Mouse (Mus musculus): ENCODE measurements around the gene Gm20661. TPM values are rescaled to one million over a fixed set of nuclear protein-coding genes. Genes with fewer than 3 reads are reported as not detected.
"Not testable (repeated sequence)": the region's sequence is repeated elsewhere in the genome, so short reads cannot be mapped to it uniquely, and the experiment has no call there.

Gene Gm20661
- total and polyA plus RNA-seq, 3 experiments = 1.2 TPM; not detected in 2

DNA sequence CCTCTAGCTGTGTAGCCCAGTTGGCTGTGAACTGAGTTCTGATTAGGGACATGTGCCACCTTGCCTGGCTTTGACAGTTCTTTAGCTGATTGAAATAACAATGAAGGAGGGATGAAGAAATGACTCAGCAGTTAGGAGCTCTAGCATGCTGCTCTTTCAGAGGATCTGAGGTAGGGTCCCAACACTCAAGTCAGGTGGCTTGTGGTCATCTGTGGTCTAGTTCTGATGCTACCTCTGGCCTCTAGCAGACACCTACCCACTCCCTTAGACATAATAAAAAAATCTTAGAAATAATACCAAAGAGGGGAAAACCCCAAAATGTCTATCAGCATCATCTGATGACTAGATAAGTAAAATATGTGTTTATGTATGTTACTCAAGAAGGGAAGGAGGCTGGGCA, 27.5 kb downstream of the Gm20661 start:
- H3K27ac ChIP-seq = no peak overlapping the region
- peaks cover 17% of the 10 kb centered on the region for H3K4me1 ChIP-seq (ENCODE audit: control insufficient read depth, insufficient read depth, low read length)
- intact Hi-C loops (cut with DNase I) = no loop called here
- H3K27me3 ChIP-seq (ENCODE audit: control insufficient read depth, insufficient read depth, low read length) = no peaks in the 10 kb centered on the region
- H3K4me3 ChIP-seq = no peak overlapping the region
- DNase-seq = no peak
- H3K36me3 ChIP-seq (ENCODE audit: control insufficient read depth, insufficient read depth, low read length) = peaks cover 23% of the 10 kb centered on the region
- TF ChIP-seq POLR2A (IDR thresholded peaks at IDR 0.05; ENCODE audit: insufficient read depth, low read depth, low read length) (no peak), CTCF (IDR thresholded peaks at IDR 0.05) (no peak), EP300 (IDR thresholded peaks at IDR 0.05; ENCODE audit: insufficient read depth, low read depth, low read length) (no peak)
- peaks cover 17% of the 10 kb centered on the region for H3K79me2 ChIP-seq (replicated peaks; ENCODE audit: control insufficient read depth, insufficient read depth, low read length)
- no peak overlapping the region for H3K9ac ChIP-seq (ENCODE audit: low read depth, low read length)

DNA sequence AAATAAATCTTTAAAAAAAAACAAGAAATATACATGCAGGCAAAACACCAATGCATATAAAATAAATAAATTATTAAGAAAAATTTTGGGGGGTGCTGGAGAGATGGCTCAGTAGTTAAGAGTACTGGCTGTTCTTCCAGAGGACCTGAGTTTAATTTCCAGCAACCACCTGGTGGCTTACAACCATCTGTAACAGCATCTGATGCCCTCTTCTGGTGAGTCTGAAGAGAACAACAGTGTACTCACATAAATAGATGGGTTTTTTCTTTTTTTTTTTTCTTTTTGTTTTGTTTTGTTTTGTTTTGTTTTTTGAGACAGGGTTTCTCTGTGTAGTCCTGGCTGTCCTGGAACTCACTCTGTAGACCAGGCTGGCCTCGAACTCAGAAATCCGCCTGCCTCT, 30.7 kb downstream of the Gm20661 start:
- H3K9ac ChIP-seq (ENCODE audit: low read depth, low read length); DNase-seq; intact Hi-C loops (cut with DNase I); H3K27ac ChIP-seq; H3K27me3 ChIP-seq (ENCODE audit: control insufficient read depth, insufficient read depth, low read length); H3K79me2 ChIP-seq (replicated peaks; ENCODE audit: control insufficient read depth, insufficient read depth, low read length); H3K4me3 ChIP-seq: not testable (repeated sequence)
- H3K4me1 ChIP-seq (ENCODE audit: control insufficient read depth, insufficient read depth, low read length) = peaks cover 15% of the 10 kb centered on the region
- peaks cover 29% of the 10 kb centered on the region for H3K36me3 ChIP-seq (ENCODE audit: control insufficient read depth, insufficient read depth, low read length)
- TF ChIP-seq CTCF (IDR thresholded peaks at IDR 0.05) = peak; percentile 32
- 92% methylated on average over 2 of the region's 2 CpGs for WGBS

- Histone ChIP-seq H3K79me2 (replicated peaks; ENCODE audit: control insufficient read depth, insufficient read depth, low read length) (peaks cover 4% of the 10 kb centered on the region), H3K4me1 (ENCODE audit: control insufficient read depth, insufficient read depth, low read length) (peaks cover 9% of the 10 kb centered on the region), H3K27ac (no peak overlapping the region), H3K4me3 (no peak overlapping the region), H3K9ac (ENCODE audit: low read depth, low read length) (no peak overlapping the region), H3K27me3 (ENCODE audit: control insufficient read depth, insufficient read depth, low read length) (no peaks in the 10 kb centered on the region), H3K36me3 (ENCODE audit: control insufficient read depth, insufficient read depth, low read length) (peaks cover 34% of the 10 kb centered on the region)
- intact Hi-C loops (cut with DNase I) = no loop called here
- 74% methylated on average over 3 of the region's 3 CpGs for WGBS
- TF ChIP-seq CTCF (IDR thresholded peaks at IDR 0.05) (no peak), POLR2A (IDR thresholded peaks at IDR 0.05; ENCODE audit: insufficient read depth, low read depth, low read length) (no peak), EP300 (IDR thresholded peaks at IDR 0.05; ENCODE audit: insufficient read depth, low read depth, low read length) (no peak)
- no peak for DNase-seq
These were observed 34.3 kb downstream of the Gm20661 start for GRCm38 (mm10) chr9:108017127-108017526.

GRCm38 (mm10) chr9:108020741-108021140, 37.9 kb downstream of the Gm20661 start:
- no peak overlapping the region for H3K4me3 ChIP-seq
- no peak overlapping the region; the same call in 1 of the 2 replicates for H3K9ac ChIP-seq (ENCODE audit: low read depth, low read length)
- intact Hi-C loops (cut with DNase I) = no loop called here

DNA sequence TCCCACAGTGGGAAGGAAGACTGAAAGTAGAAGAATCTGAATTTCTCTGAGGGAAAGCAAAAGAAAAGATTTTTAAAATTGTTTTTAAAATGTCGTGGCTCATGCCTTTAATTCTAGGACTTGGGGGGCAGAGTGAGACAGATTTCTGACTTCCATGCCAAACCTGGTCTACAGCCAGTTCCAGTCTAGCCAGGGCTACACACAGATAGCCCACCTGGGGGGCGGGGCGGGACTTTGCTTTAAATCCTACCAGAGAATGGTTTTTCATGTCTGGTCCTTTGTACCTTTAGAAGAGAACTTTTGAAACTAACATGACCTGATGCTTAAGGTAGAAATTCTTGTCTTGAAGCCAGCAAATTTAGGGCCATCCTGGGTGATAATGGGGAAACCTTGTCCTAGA, 40.4 kb downstream of the Gm20661 start:
- Histone ChIP-seq H3K4me1 (ENCODE audit: control insufficient read depth, insufficient read depth, low read length) (peaks cover 4% of the 10 kb centered on the region), H3K36me3 (ENCODE audit: control insufficient read depth, insufficient read depth, low read length) (peaks cover 18% of the 10 kb centered on the region), H3K79me2 (replicated peaks; ENCODE audit: control insufficient read depth, insufficient read depth, low read length) (peaks cover 6% of the 10 kb centered on the region), H3K27me3 (ENCODE audit: control insufficient read depth, insufficient read depth, low read length) (no peaks in the 10 kb centered on the region), H3K9ac (ENCODE audit: low read depth, low read length) (no peak overlapping the region), H3K27ac (no peak overlapping the region), H3K4me3 (no peak overlapping the region)
- intact Hi-C loops (cut with DNase I) = no loop called here
- no peak for TF ChIP-seq CTCF (IDR thresholded peaks at IDR 0.05)
- no peak for TF ChIP-seq POLR2A (IDR thresholded peaks at IDR 0.05; ENCODE audit: insufficient read depth, low read depth, low read length)
- no peak for TF ChIP-seq EP300 (IDR thresholded peaks at IDR 0.05; ENCODE audit: insufficient read depth, low read depth, low read length)
- DNase-seq = no peak
- 86% methylated on average over 3 of the region's 3 CpGs for WGBS

More at GRCm38 (mm10) chr9:108020741-108021140, 37.9 kb downstream of the Gm20661 start:
- peak overlapping the region; percentile 52 for H3K27ac ChIP-seq
- peaks cover 6% of the 10 kb centered on the region for H3K4me1 ChIP-seq (ENCODE audit: control insufficient read depth, insufficient read depth, low read length)
- H3K79me2 ChIP-seq (replicated peaks; ENCODE audit: control insufficient read depth, insufficient read depth, low read length) = peaks cover 6% of the 10 kb centered on the region
- no peaks in the 10 kb centered on the region for H3K27me3 ChIP-seq (ENCODE audit: control insufficient read depth, insufficient read depth, low read length)
- TF ChIP-seq EP300 (IDR thresholded peaks at IDR 0.05; ENCODE audit: insufficient read depth, low read depth, low read length) = no peak
- peaks cover 27% of the 10 kb centered on the region for H3K36me3 ChIP-seq (ENCODE audit: control insufficient read depth, insufficient read depth, low read length)
- no peak for DNase-seq
- whole genome bisulfite sequencing = 73% methylated on average over 1 of the region's 1 CpGs

GRCm38 (mm10) chr9:108026584-108026983, 43.7 kb downstream of the Gm20661 start:
- H3K4me1 ChIP-seq (ENCODE audit: control insufficient read depth, insufficient read depth, low read length) = peaks cover 2% of the 10 kb centered on the region
- 85% methylated on average over 3 of the region's 3 CpGs for WGBS
- H3K79me2 ChIP-seq (replicated peaks; ENCODE audit: control insufficient read depth, insufficient read depth, low read length) = peaks cover 4% of the 10 kb centered on the region; the same call in 1 of the 2 replicates
- peaks cover 5% of the 10 kb centered on the region for H3K36me3 ChIP-seq (ENCODE audit: control insufficient read depth, insufficient read depth, low read length)
- no peak overlapping the region for H3K27ac ChIP-seq
- TF ChIP-seq EP300 (IDR thresholded peaks at IDR 0.05; ENCODE audit: insufficient read depth, low read depth, low read length) = no peak
- no peak for TF ChIP-seq POLR2A (IDR thresholded peaks at IDR 0.05; ENCODE audit: insufficient read depth, low read depth, low read length)
- peak; percentile 40 for TF ChIP-seq CTCF (IDR thresholded peaks at IDR 0.05)
- H3K9ac ChIP-seq (ENCODE audit: low read depth, low read length) = no peak overlapping the region
- H3K27me3 ChIP-seq (ENCODE audit: control insufficient read depth, insufficient read depth, low read length) = no peaks in the 10 kb centered on the region
- no peak for DNase-seq
- no peak overlapping the region for H3K4me3 ChIP-seq
- intact Hi-C loops (cut with DNase I) = no loop called here

All from heart, adult 2 months (tissue).